Mouse (Mus musculus) retina, adult 2 months (tissue): ENCODE data around the gene Slc9a6.

ENCODE experiments used
- DNase-seq: peaks from one replicate; pipeline ENCODE4 v3.0.0-alpha.2; 2012; ENCODE audit warnings: low read depth, low spot score

Gene Slc9a6

GRCm38 (mm10) chrX:56665226-56665973, 55.8 kb downstream of the Slc9a6 start:
- DNase-seq: no peak

- no peak for DNase-seq
Observed at GRCm38 (mm10) chrX:56667296-56667695, 57.7 kb downstream of the Slc9a6 start.

GRCm38 (mm10) chrX:56668051-56668450, 58.5 kb downstream of the Slc9a6 start:
- no peak for DNase-seq

DNA sequence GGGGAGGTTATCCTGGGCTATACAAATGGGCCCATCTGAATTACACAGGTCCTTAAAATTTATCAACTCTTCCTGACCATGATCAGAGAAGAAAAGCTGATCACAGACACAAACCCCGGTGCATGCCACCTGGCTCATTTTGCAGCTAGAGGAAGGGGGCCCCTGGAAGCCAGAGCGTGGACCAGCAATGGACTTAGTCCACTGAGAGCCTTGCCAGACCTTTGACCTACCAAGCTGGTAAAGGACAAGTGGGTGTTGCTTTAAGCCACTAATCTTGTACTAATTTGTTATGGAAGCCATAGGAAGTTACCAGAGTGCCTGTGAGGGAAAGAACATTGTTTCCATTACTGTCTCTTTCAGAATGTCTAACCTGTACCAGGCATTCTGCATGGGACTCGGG, 58.9 kb downstream of the Slc9a6 start:
- no peak for DNase-seq

DNA sequence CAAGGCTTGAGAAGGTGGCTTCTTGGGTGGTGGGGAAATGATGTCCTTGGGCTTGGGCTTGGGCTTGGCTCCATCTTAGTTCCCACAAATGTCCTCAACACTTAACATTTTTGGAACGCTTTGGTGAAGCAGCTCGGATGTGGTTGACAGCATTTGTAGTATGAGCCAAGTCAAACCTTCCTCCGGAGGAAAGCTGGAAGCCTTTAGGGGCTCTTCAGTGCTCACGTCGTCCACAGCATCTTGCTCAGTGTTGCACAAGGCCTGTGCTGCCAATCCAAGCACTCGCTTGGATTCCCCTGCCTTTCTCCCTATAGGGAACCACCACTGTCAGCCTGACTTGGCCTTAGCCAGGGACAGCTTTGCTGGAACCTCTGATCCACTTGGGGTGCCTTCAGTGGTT, 66.0 kb downstream of the Slc9a6 start:
- no peak for DNase-seq

DNA sequence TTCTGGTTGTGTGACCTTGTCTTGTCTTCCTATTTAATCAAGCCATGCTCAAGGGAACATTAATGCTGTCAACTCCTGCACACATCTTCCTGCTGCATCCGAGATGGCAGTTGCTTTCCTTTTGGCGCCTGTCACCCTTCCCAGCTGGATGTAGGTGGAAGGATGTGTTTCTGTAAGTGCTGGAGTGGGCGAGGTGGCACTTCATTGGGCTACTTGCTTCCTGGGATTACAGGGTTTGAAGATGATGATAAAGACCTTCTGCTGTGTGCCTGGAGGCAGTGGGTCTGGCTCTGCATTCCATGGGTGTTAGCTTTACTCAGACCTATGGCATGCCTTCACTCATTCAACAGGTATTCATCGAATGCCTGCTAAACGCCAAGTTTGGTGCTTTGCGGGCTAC, 68.2 kb downstream of the Slc9a6 start:
- DNase-seq: no peak

GRCm38 (mm10) chrX:56679066-56679465, 69.5 kb downstream of the Slc9a6 start:
- DNase-seq: no peak

- no peak for DNase-seq
Observed at GRCm38 (mm10) chrX:56682156-56682720, 72.7 kb downstream of the Slc9a6 start.

GRCm38 (mm10) chrX:56683521-56683920, 74.0 kb downstream of the Slc9a6 start:
- DNase-seq: no peak

GRCm38 (mm10) chrX:56692554-56692953, 83.0 kb downstream of the Slc9a6 start:
- DNase-seq: no peak

GRCm38 (mm10) chrX:56694539-56694938, 85.0 kb downstream of the Slc9a6 start:
- no peak for DNase-seq

GRCm38 (mm10) chrX:56697199-56697780, 87.7 kb downstream of the Slc9a6 start:
- DNase-seq: no peak

DNA sequence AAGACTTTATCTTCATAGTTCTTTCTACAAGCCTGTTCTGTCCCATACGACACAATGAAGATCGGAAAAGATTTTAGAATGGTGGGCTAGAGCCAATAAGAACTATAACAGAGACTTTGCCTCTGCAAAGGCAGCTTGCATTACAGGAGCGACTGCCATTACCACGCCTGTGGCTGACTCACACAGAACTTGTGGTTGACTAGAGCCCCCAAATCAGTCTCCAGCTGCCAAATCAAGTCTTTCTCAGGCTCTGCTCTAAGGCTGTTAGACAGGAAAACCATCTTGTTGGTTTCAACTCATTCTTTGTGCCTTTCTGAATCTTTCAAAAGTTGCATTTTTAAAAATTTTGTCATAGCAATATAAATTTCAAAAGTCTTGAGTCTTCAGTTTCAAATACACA, 88.3 kb downstream of the Slc9a6 start:
- no peak for DNase-seq

DNA sequence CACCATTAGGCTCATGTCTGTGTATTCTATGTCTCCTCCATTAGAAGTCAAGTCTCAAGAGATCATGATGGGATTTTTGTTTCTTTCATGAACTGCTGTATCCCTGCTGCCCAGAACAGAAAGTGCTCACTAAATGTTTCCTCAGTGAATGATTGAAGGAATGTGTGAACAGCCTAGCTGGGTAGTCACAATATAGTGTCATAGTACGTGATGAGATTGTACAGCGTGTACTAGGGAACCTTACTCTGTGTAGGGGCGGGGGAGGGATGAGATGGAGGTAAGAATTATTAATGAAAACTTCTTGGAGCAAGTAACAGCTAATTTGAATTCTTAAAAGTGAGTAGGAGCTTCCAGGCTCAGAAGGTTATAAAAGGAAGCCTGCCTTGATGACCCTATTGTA, 91.7 kb downstream of the Slc9a6 start:
- no peak for DNase-seq

- DNase-seq: no peak
Observed at GRCm38 (mm10) chrX:56703965-56704562, 94.5 kb downstream of the Slc9a6 start.

DNA sequence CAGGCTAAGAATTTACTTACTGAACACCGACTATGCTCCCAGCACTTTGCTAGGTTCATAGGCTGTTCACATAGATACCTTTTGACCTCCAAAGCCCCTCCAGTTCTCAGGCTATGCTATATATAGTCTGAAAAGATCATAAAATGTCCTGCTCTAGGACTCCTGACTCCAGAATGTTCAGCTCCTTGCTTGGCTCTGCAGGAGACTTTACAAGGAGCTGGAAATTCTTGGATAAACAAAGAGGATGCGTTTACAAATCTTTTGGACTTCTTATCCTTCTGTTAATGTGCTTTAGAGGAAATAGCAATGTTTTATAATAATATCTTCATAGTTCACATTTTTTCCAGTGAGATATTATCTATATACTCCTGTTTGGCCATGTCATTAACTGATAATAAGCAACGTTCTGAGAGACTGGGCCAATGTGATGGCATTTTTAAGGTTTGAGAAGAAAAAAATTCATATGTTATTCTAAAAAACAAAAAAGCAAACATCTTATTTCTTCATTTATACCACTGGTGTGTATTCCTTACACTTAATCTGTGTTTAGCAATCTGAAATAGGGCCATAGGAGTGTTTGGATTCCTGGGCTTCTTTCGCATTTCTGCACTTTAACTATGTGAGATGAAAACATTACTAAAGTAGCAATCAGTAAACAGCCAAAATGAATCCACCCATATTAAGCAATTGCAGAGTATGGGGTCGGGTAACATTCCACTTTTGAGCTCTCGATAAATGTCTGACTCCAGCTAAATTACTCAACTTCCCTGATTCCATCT, 99.2 kb downstream of the Slc9a6 start:
- no peak for DNase-seq

GRCm38 (mm10) chrX:56710522-56710921, 101.0 kb downstream of the Slc9a6 start:
- no peak for DNase-seq

DNA sequence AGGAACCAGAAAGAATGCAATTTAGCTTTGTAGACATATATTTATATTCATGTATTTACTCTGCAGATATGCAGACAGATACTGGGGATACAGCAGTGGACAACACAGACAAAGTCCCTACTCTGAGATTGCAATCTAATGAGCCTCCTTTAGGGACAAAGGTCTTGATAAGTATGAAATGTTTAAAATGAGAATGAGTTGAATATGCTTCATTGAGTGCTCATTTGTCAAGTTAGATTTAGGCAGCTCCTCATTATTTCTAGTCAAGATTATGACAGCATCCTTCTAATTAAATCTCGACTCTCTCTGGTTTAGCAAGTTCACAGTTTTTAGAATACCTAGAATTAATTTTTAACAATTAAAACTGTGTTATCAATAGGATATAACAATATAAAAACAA, 103.1 kb downstream of the Slc9a6 start:
- no peak for DNase-seq
